Mouse (Mus musculus): ENCODE measurements around the gene Tcf7.
"Not testable (repeated sequence)": the region's sequence is repeated elsewhere in the genome, so short reads cannot be mapped to it uniquely, and the experiment has no call there.

The Tcf7 gene

GRCm38 (mm10) chr11:52228722-52229448 lies 53.9 kb downstream of the Tcf7 start:
- DNase-seq (ENCODE audit: low read depth, low spot score) = no peak

DNA sequence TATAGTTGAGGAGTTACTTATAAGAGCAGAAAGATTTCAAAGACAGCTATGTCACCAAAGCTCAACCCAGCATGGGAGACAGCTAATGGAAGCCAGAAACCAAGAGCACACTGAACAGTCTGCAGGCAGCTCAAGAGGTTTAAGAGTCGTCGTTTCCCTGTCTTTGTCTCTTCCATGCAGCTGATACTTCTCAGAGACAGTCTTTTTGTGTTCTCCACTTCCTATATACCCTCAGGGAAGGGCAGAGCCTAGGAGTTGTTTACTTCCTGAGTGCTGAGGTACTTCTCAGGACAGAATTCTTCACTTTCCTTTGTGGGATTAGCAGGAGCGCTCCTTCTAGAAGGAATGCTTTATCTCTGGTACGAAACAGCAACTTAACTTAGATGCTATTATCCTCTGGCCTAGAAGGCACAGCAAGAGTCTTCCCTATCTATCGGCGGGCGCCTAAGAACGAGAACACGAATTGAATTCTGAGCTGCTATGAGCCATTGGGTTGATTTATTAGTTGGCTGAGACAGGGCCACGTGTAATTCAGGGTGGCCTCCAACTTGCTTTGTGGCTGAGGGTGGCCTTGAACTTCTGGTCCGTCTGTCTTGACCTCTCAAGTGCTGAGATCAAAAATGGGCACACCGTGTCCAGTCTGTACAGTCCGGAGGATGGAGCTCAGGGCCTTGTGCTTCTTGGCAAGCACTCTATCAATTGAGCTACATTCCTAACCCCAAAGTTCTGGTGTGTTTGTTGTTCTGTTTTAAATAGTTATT lies 55.2 kb downstream of the Tcf7 start:
- DNase-seq (ENCODE audit: low read depth, low spot score) = no peak

GRCm38 (mm10) chr11:52227053-52227452 lies 55.8 kb downstream of the Tcf7 start:
- no peak for DNase-seq (ENCODE audit: low read depth, low spot score)

GRCm38 (mm10) chr11:52225986-52226599 lies 56.7 kb downstream of the Tcf7 start:
- DNase-seq (ENCODE audit: low read depth, low spot score) = no peak

GRCm38 (mm10) chr11:52223968-52224682 lies 58.7 kb downstream of the Tcf7 start:
- no peak for DNase-seq (ENCODE audit: low read depth, low spot score)

GRCm38 (mm10) chr11:52222891-52223290 lies 59.9 kb downstream of the Tcf7 start:
- no peak for DNase-seq (ENCODE audit: low read depth, low spot score)

GRCm38 (mm10) chr11:52221921-52222320 lies 60.9 kb downstream of the Tcf7 start:
- not testable (repeated sequence) for DNase-seq (ENCODE audit: low read depth, low spot score)

- DNase-seq (ENCODE audit: low read depth, low spot score) = no peak
These were observed 62.5 kb downstream of the Tcf7 start for GRCm38 (mm10) chr11:52220282-52220681.

GRCm38 (mm10) chr11:52213887-52214286 lies 68.9 kb downstream of the Tcf7 start, which contains the start of gene Olfr1371:
Olfr1371 (minus strand) TSS chr11:52213987.
- no peak for DNase-seq (ENCODE audit: low read depth, low spot score)
